Comparison of ENCODE assay signal across 29 mouse cellular contexts in the genomic region with DNA sequence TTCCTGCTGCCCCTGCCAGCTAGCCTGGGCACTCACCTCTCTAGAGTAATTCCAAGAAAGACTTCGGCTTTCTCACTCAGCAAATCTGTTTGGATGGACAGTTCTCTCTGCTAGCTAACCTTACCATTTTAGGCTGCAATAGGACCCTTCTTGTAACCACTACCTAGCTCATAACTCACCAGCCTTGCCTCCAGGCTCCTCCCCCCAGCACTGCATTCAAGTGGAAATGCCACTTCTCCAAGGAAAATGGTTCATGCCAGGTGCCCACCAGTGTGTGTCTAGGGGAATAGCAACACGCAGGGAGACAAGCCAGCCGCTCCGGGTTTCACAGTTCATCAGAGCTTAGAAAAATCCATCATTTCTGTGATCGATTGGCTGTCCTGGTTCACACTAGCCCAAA. TPM values are rescaled to one million over a fixed set of nuclear protein-coding genes. Genes with fewer than 3 reads are reported as not detected.
DNase-seq lines count a peak whose midpoint lies in the region; ATAC-seq and TF ChIP-seq lines count a peak whose summit lies in the region.
"Had no signal": no experiment of that assay in that cellular context is flagged by ENCODE, and none has a peak within 500 bp of the region (broad histone marks: within the 10 kb centered on the region; RNA-seq: fewer than 3 reads in every experiment).

No protein-coding gene starts in this region.

- no peaks in the 10 kb centered on the region for H3K36me3 ChIP-seq in kidney, embryonic 15.5 days
- no peaks in the 10 kb centered on the region for H3K36me3 ChIP-seq in kidney, adult 2 months (ENCODE audit: control insufficient read depth, insufficient read depth, low read length)
- peaks cover 28% of the 10 kb centered on the region for H3K36me3 ChIP-seq in liver, adult 2 months (ENCODE audit: control insufficient read depth, insufficient read depth, low read length)
- no peaks in the 10 kb centered on the region for H3K36me3 ChIP-seq in liver, embryonic 12.5 days
- H3K36me3 ChIP-seq: embryonic facial prominence, embryonic 10.5 days; G1E had no signal

- H3K27me3 ChIP-seq in kidney, embryonic 15.5 days: no peaks in the 10 kb centered on the region
- no peaks in the 10 kb centered on the region for H3K27me3 ChIP-seq in kidney, adult 2 months (replicated peaks; ENCODE audit: control insufficient read depth, insufficient read depth, low read length)
- no peaks in the 10 kb centered on the region for H3K27me3 ChIP-seq in liver, adult 2 months (ENCODE audit: control insufficient read depth, insufficient read depth, low read length)
- no peaks in the 10 kb centered on the region for H3K27me3 ChIP-seq in liver, embryonic 12.5 days (replicated peaks)
- H3K27me3 ChIP-seq: embryonic facial prominence, embryonic 12.5 days; forebrain, embryonic 13.5 days had no signal

- 61% methylated on average over 5 of the region's 5 CpGs for WGBS in kidney, embryonic 15.5 days
- WGBS in kidney, adult 2 months: 52% methylated on average over 5 of the region's 5 CpGs
- WGBS in liver, adult 2 months: 75% methylated on average over 5 of the region's 5 CpGs
- WGBS in liver, embryonic 12.5 days (ENCODE audit: insufficient replicate concordance): 70% methylated on average over 5 of the region's 5 CpGs

- H3K9me3 ChIP-seq in kidney, embryonic 15.5 days (replicated peaks): no peaks in the 10 kb centered on the region
- H3K9me3 ChIP-seq in liver, embryonic 12.5 days (replicated peaks): no peaks in the 10 kb centered on the region
- H3K9me3 ChIP-seq: embryonic facial prominence, embryonic 10.5 days; embryonic facial prominence, embryonic 12.5 days; forebrain, embryonic 13.5 days; G1E had no signal

- no peak overlapping the region for H3K9ac ChIP-seq in kidney, embryonic 15.5 days
- H3K9ac ChIP-seq in liver, adult 2 months (ENCODE audit: low read depth, low read length): no peak overlapping the region
- no peak overlapping the region for H3K9ac ChIP-seq in liver, embryonic 12.5 days
- H3K9ac ChIP-seq: embryonic facial prominence, embryonic 12.5 days; forebrain, embryonic 13.5 days had no signal

- H3K4me1 ChIP-seq in kidney, embryonic 15.5 days: peaks cover 33% of the 10 kb centered on the region
- H3K4me1 ChIP-seq in kidney, adult 2 months (ENCODE audit: control insufficient read depth, insufficient read depth, low read length): peaks cover 18% of the 10 kb centered on the region; the same call in 1 of the 2 replicates
- peaks cover 55% of the 10 kb centered on the region for H3K4me1 ChIP-seq in liver, adult 2 months (ENCODE audit: control insufficient read depth, insufficient read depth, low read length)
- H3K4me1 ChIP-seq in liver, embryonic 12.5 days: peaks cover 12% of the 10 kb centered on the region; the same call in 1 of the 2 replicates
- H3K4me1 ChIP-seq: embryonic facial prominence, embryonic 12.5 days had no signal

- peak; percentile 50 for DNase-seq in kidney, adult 11 months
- DNase-seq in kidney, adult 2 months: peak; percentile 51
- DNase-seq in kidney, postnatal 14 days: no peak
- peak; percentile 34 for DNase-seq in kidney, postnatal 10 days
- no peak for DNase-seq in kidney, adult 9 months
- DNase-seq in liver, adult 2 months (ENCODE audit: extremely low read depth, low read depth, low spot score): peak; percentile 28
- DNase-seq: adrenal gland, adult 8-10 months; adrenal gland, postnatal 14 days; adrenal gland, postnatal 36 days; B cell, adult 2 months; cerebellum, adult 11-12 months; cerebellum, adult 2 months; cerebellum, adult 9-10 months; cerebellum, postnatal 10 days; cerebellum, postnatal 25 days had no signal

- no peak overlapping the region for H3K4me3 ChIP-seq in kidney, embryonic 15.5 days (replicated peaks)
- H3K4me3 ChIP-seq in kidney, adult 2 months (ENCODE audit: insufficient read depth, low read depth, low read length): no peak overlapping the region
- no peak overlapping the region for H3K4me3 ChIP-seq in liver, adult 2 months (ENCODE audit: insufficient read depth, low read depth, low read length)
- H3K4me3 ChIP-seq in liver, embryonic 12.5 days: no peak overlapping the region
- H3K4me3 ChIP-seq: embryonic facial prominence, embryonic 10.5 days; embryonic facial prominence, embryonic 12.5 days; forebrain, embryonic 13.5 days had no signal

- no peak overlapping the region for H3K4me2 ChIP-seq in kidney, embryonic 15.5 days
- no peak overlapping the region for H3K4me2 ChIP-seq in liver, embryonic 12.5 days
- H3K4me2 ChIP-seq: embryonic facial prominence, embryonic 12.5 days; forebrain, embryonic 13.5 days had no signal

- TF ChIP-seq CTCF in kidney, adult 2 months (conservative IDR thresholded peaks at IDR 0.05; ENCODE audit: insufficient read depth, insufficient read length, low read depth, low read length): no peak
- no peak for TF ChIP-seq CTCF in liver, adult 2 months (IDR thresholded peaks at IDR 0.05; ENCODE audit: low read depth, low read length)

- no peak overlapping the region for H3K27ac ChIP-seq in kidney, embryonic 15.5 days
- H3K27ac ChIP-seq in kidney, adult 2 months (ENCODE audit: insufficient read depth, low read depth, low read length): 0 out of 2 replicates have a peak overlapping the region, but pooled peaks have one; percentile 1
- peak overlapping the region; percentile 75 for H3K27ac ChIP-seq in liver, adult 2 months (replicated peaks; ENCODE audit: insufficient read depth, low read depth, low read length)
- H3K27ac ChIP-seq in liver, embryonic 12.5 days: no peak overlapping the region
- H3K27ac ChIP-seq: embryonic facial prominence, embryonic 10.5 days; embryonic facial prominence, embryonic 12.5 days; forebrain, embryonic 13.5 days had no signal

- TF ChIP-seq POLR2A in kidney, adult 2 months (IDR thresholded peaks at IDR 0.05; ENCODE audit: low read depth, low read length): no peak
- TF ChIP-seq POLR2A in liver, adult 2 months (IDR thresholded peaks at IDR 0.05; ENCODE audit: extremely low read depth, insufficient read depth, low read length): no peak

- no peaks in the 10 kb centered on the region for H3K79me2 ChIP-seq in liver, adult 2 months (ENCODE audit: control insufficient read depth, insufficient read depth, low read length)

- no peak for ATAC-seq in kidney, embryonic 15.5 days (replicated peaks; ENCODE audit: low FRiP score)
- no peak for ATAC-seq in liver, embryonic 12.5 days
- ATAC-seq: activated CD4-positive, CD25-positive, alpha-beta regulatory T cell, adult 4 months; CD4-positive, CD25-positive, alpha-beta regulatory T cell, adult 4 months; forebrain, embryonic 13.5 days; Patski had no signal

RNA-seq across cellular contexts. Expression of gene Etnk2, which starts 14.2 kb away (rescaled TPM):
- polyA plus RNA-seq in kidney, embryonic 15.5 days (2015; fragmentation: Nextera tagmentation; extraction: Ambion mirVana): 3.3 and 4.0 TPM in 2 replicates
- 5.4 and 5.6 TPM in 2 replicates for polyA plus RNA-seq in kidney, adult 2 months (2012; rRNA removed)
- total RNA-seq in liver, adult 2 months (2014; rRNA removed): 361 and 389 TPM in 2 replicates
- 249 and 278 TPM in 2 replicates for polyA plus RNA-seq in liver, adult 2 months (2012; rRNA removed)
- 4.0 and 4.1 TPM in 2 replicates for polyA plus RNA-seq in liver, embryonic 12.5 days (2016; fragmentation: Nextera tagmentation; extraction: Ambion mirVana)
- polyA plus RNA-seq: CD4-positive, CD25-positive, alpha-beta regulatory T cell, adult 4 months; G1E had no signal

RNA-seq across cellular contexts. Expression of gene Ren1, which starts 27.2 kb away (rescaled TPM):
- polyA plus RNA-seq in kidney, embryonic 15.5 days (2015; fragmentation: Nextera tagmentation; extraction: Ambion mirVana): 251 and 332 TPM in 2 replicates
- 187 and 262 TPM in 2 replicates for polyA plus RNA-seq in kidney, adult 2 months (2012; rRNA removed)
- not detected in 2 replicates for total RNA-seq in liver, adult 2 months (2014; rRNA removed)
- polyA plus RNA-seq in liver, adult 2 months (2012; rRNA removed): 0.18 and 7.6 TPM in 2 replicates
- 0.29 and 0.39 TPM in 2 replicates for polyA plus RNA-seq in liver, embryonic 12.5 days (2016; fragmentation: Nextera tagmentation; extraction: Ambion mirVana)
- total RNA-seq: G1E had no signal
- polyA plus RNA-seq: activated CD4-positive, CD25-positive, alpha-beta regulatory T cell, adult 4 months; CD4-positive, CD25-positive, alpha-beta regulatory T cell, adult 4 months; embryonic facial prominence, embryonic 10.5 days; forebrain, embryonic 11.5 days; forebrain, embryonic 13.5 days; G1E; Patski had no signal

RNA-seq across cellular contexts. Expression of gene Sox13, which starts 46.6 kb away (rescaled TPM):
- 15.0 and 16.2 TPM in 2 replicates for polyA plus RNA-seq in kidney, embryonic 15.5 days (2015; fragmentation: Nextera tagmentation; extraction: Ambion mirVana)
- polyA plus RNA-seq in kidney, adult 2 months (2012; rRNA removed): 46.7 and 51.2 TPM in 2 replicates
- total RNA-seq in liver, adult 2 months (2014; rRNA removed): 2.0 and 2.2 TPM in 2 replicates
- polyA plus RNA-seq in liver, adult 2 months (2012; rRNA removed): 5.6 and 10.2 TPM in 2 replicates
- 3.4 and 3.7 TPM in 2 replicates for polyA plus RNA-seq in liver, embryonic 12.5 days (2016; fragmentation: Nextera tagmentation; extraction: Ambion mirVana)
- polyA plus RNA-seq: activated CD4-positive, CD25-positive, alpha-beta regulatory T cell, adult 4 months; CD4-positive, CD25-positive, alpha-beta regulatory T cell, adult 4 months had no signal

RNA-seq across cellular contexts. Expression of gene Kiss1, which starts 55.9 kb away (rescaled TPM):
- polyA plus RNA-seq in kidney, embryonic 15.5 days (2015; fragmentation: Nextera tagmentation; extraction: Ambion mirVana): not detected in 2 replicates
- not detected in 2 replicates for polyA plus RNA-seq in kidney, adult 2 months (2012; rRNA removed)
- total RNA-seq in liver, adult 2 months (2014; rRNA removed): not detected in 2 replicates
- not detected in 2 replicates for polyA plus RNA-seq in liver, adult 2 months (2012; rRNA removed)
- not detected in 2 replicates for polyA plus RNA-seq in liver, embryonic 12.5 days (2016; fragmentation: Nextera tagmentation; extraction: Ambion mirVana)
- total RNA-seq: adrenal gland, adult 18-20 months; adrenal gland, adult 8-10 months; adrenal gland, postnatal 14 days; CH12.LX; G1E had no signal
- polyA plus RNA-seq: activated CD4-positive, CD25-positive, alpha-beta regulatory T cell, adult 4 months; CD4-positive, CD25-positive, alpha-beta regulatory T cell, adult 4 months; cerebellum, adult 2 months; cortical plate, adult 2 months; embryonic facial prominence, embryonic 10.5 days; embryonic facial prominence, embryonic 12.5 days; embryonic facial prominence, embryonic 14.5 days; forebrain, embryonic 13.5 days; G1E; Patski had no signal

Comparison
In these comparisons a context has a peak if more than half of its experiments do, and no peak if none do; other contexts are left out.
1. DNase-seq: peak in kidney, adult 11 months (single experiment), kidney, adult 2 months (single experiment), kidney, postnatal 10 days (single experiment) and liver, adult 2 months (single experiment); none in kidney, postnatal 14 days (single experiment) and kidney, adult 9 months (single experiment).
2. H3K27ac ChIP-seq: peak in kidney, adult 2 months (single experiment) and liver, adult 2 months (single experiment); none in kidney, embryonic 15.5 days (single experiment) and liver, embryonic 12.5 days (single experiment).
3. RNA of gene Etnk2, which starts 14.2 kb away (polyA plus RNA-seq): 249 to 278 TPM in liver, adult 2 months; 5.4 to 5.6 TPM in kidney, adult 2 months, 4.0 to 4.1 TPM in liver, embryonic 12.5 days and 3.3 to 4.0 TPM in kidney, embryonic 15.5 days; every median in the first group is over 10 times any median in the second.
4. RNA of gene Ren1, which starts 27.2 kb away (polyA plus RNA-seq): 251 to 332 TPM in kidney, embryonic 15.5 days and 187 to 262 TPM in kidney, adult 2 months; 0.29 to 0.39 TPM in liver, embryonic 12.5 days and 0.18 to 7.6 TPM in liver, adult 2 months; every median in the first group is over 10 times any median in the second.